Mouse (Mus musculus) layer of hippocampus, adult 9-10 months (tissue): ENCODE results near the gene Grap.

Source experiments
- DNase-seq: peaks from one replicate; pipeline ENCODE4 v3.0.0; 2022; ENCODE audit warnings: low spot score

Gene Grap

GRCm38 (mm10) chr11:61658360-61658922 lies 5.4 kb downstream of the Grap start:
- DNase-seq = no peak

GRCm38 (mm10) chr11:61659011-61659858 lies 6.2 kb downstream of the Grap start:
- no peak for DNase-seq

GRCm38 (mm10) chr11:61660001-61660400 lies 6.9 kb downstream of the Grap start:
- no peak for DNase-seq

GRCm38 (mm10) chr11:61660806-61661392 lies 7.8 kb downstream of the Grap start:
- no peak for DNase-seq

- DNase-seq = no peak
Observed at GRCm38 (mm10) chr11:61662189-61662588, 9.1 kb downstream of the Grap start.

GRCm38 (mm10) chr11:61665401-61665800 lies 12.3 kb downstream of the Grap start:
- DNase-seq = no peak

GRCm38 (mm10) chr11:61665991-61666799 lies 13.1 kb downstream of the Grap start:
- DNase-seq = no peak

GRCm38 (mm10) chr11:61667248-61667647 lies 14.2 kb downstream of the Grap start:
- DNase-seq = no peak

GRCm38 (mm10) chr11:61667782-61668181 lies 14.7 kb downstream of the Grap start:
- no peak for DNase-seq

- no peak for DNase-seq
Observed at GRCm38 (mm10) chr11:61669492-61670490, 16.7 kb downstream of the Grap start.

- DNase-seq = no peak
Observed at GRCm38 (mm10) chr11:61671781-61672383, 18.8 kb downstream of the Grap start.

GRCm38 (mm10) chr11:61673686-61674085 lies 20.6 kb downstream of the Grap start:
- DNase-seq = no peak

GRCm38 (mm10) chr11:61674151-61674838 lies 21.2 kb downstream of the Grap start:
- DNase-seq = no peak

- no peak for DNase-seq
Observed at GRCm38 (mm10) chr11:61674839-61675159, 21.7 kb downstream of the Grap start.

GRCm38 (mm10) chr11:61675332-61675731 lies 22.3 kb downstream of the Grap start:
- no peak for DNase-seq

GRCm38 (mm10) chr11:61676216-61676854 lies 23.3 kb downstream of the Grap start:
- no peak for DNase-seq

GRCm38 (mm10) chr11:61677709-61678108 lies 24.6 kb downstream of the Grap start:
- no peak for DNase-seq

- DNase-seq = no peak
Observed at GRCm38 (mm10) chr11:61679091-61679866, 26.2 kb downstream of the Grap start.
